Mouse (Mus musculus) myocyte (in vitro differentiated cells): Measurements from ENCODE around the gene Myrip. TPM values are rescaled to one million over a fixed set of nuclear protein-coding genes. Genes with fewer than 3 reads are reported as not detected.

Experiments used
- H3K27me3 ChIP-seq: one replicate; pipeline ENCODE4 v1.6.1; 2011; ENCODE audit not compliant: control insufficient read depth, insufficient read depth, insufficient read length
- H3K36me3 ChIP-seq: one replicate; pipeline ENCODE4 v1.6.1; 2011; ENCODE audit not compliant: control insufficient read depth, insufficient read depth
- H3K4me2 ChIP-seq: one replicate; pipeline ENCODE4 v1.6.1; 2011; ENCODE audit warnings: low read depth, control low read depth
- H3K4me3 ChIP-seq: one replicate; pipeline ENCODE4 v1.5.1; 2011; ENCODE audit warnings: mild to moderate bottlenecking, control low read depth, moderate library complexity
- H3K79me2 ChIP-seq: one replicate; pipeline ENCODE4 v1.6.1; 2011; ENCODE audit not compliant: control insufficient read depth, insufficient read depth
- H3ac ChIP-seq: one replicate; pipeline ENCODE4 v1.6.1; 2011; ENCODE audit not compliant: control insufficient read depth, insufficient read length
- CEBPB ChIP-seq: IDR thresholded peaks from 2 replicates; pipeline ENCODE4 v1.6.1; 2011; ENCODE audit warnings: mild to moderate bottlenecking, moderate library complexity; ENCODE audit not compliant: poor library complexity, insufficient read depth, severe bottlenecking
- E2F4 ChIP-seq: IDR thresholded peaks from one replicate; pipeline ENCODE4 v1.6.1; 2011; ENCODE audit warnings: mild to moderate bottlenecking, control low read depth, moderate library complexity; ENCODE audit not compliant: insufficient read depth
- MAX ChIP-seq: IDR thresholded peaks from one replicate; pipeline ENCODE4 v1.6.1; 2011; ENCODE audit warnings: low read depth, mild to moderate bottlenecking, control low read depth
- MYOD1 ChIP-seq, 3 experiments: IDR thresholded peaks; one replicate each; pipeline ENCODE4 v1.6.1; 2011; ENCODE audit warnings: control low read depth in 2 of 3, low read depth in 2 of 3, mild to moderate bottlenecking in 2 of 3, moderate library complexity in 1 of 3; ENCODE audit not compliant: insufficient read length in 2 of 3, control insufficient read depth in 1 of 3
- MYOG ChIP-seq, 3 experiments: IDR thresholded peaks; one replicate each; pipeline ENCODE4 v1.6.1; 2011; ENCODE audit warnings: control low read depth in 2 of 3, low read depth in 2 of 3, mild to moderate bottlenecking in 2 of 3; ENCODE audit not compliant: insufficient read length in 2 of 3, control insufficient read depth in 1 of 3, insufficient read depth in 1 of 3
- POLR2A ChIP-seq: IDR thresholded peaks from one replicate; pipeline ENCODE4 v1.6.1; 2011; ENCODE audit warnings: low read depth, mild to moderate bottlenecking, control low read depth, moderate library complexity; ENCODE audit not compliant: insufficient read length
- POLR2AphosphoS2 ChIP-seq: IDR thresholded peaks from one replicate; pipeline ENCODE4 v1.6.1; 2011; ENCODE audit warnings: low read depth, control low read depth; ENCODE audit not compliant: insufficient read length
- REST ChIP-seq: IDR thresholded peaks from one replicate; pipeline ENCODE4 v1.6.1; 2011; ENCODE audit warnings: mild to moderate bottlenecking, control low read depth, moderate library complexity; ENCODE audit not compliant: insufficient read depth, insufficient read length
- SRF ChIP-seq: IDR thresholded peaks from one replicate; pipeline ENCODE4 v1.6.1; 2011; ENCODE audit warnings: low read depth; ENCODE audit not compliant: control insufficient read depth, insufficient read length
- TCF12 ChIP-seq: IDR thresholded peaks from one replicate; pipeline ENCODE4 v1.6.1; 2011; ENCODE audit warnings: mild to moderate bottlenecking, control low read depth; ENCODE audit not compliant: poor library complexity, insufficient read depth, severe bottlenecking
- TCF3 ChIP-seq: IDR thresholded peaks from one replicate; pipeline ENCODE4 v1.6.1; 2011; ENCODE audit warnings: low read depth, control low read depth; ENCODE audit not compliant: insufficient read length
- USF1 ChIP-seq: IDR thresholded peaks from one replicate; pipeline ENCODE4 v1.6.1; 2011; ENCODE audit warnings: low read depth, mild to moderate bottlenecking, control low read depth, moderate library complexity
- polyA plus RNA-seq: library from polyadenylated mRNA; unstranded; fragments of >200 nt; fragmentation: generic; extraction: Trizol; gene quantifications from one replicate; pipeline ENCODE4 v1.2.1, GENCODE M21; 2012; ENCODE audit warnings: missing spikeins

Myrip gene
- polyA plus RNA-seq, 1 experiment = 0.17 TPM

- Histone ChIP-seq H3K36me3 (no peaks in the 10 kb centered on the region), H3K27me3 (peaks cover 88% of the 10 kb centered on the region), H3K4me3 (no peak overlapping the region), H3K4me2 (no peak overlapping the region), H3K79me2 (no peaks in the 10 kb centered on the region), H3ac (no peak overlapping the region)
- no peak for TF ChIP-seq POLR2AphosphoS2
- no peak for TF ChIP-seq CEBPB
- no peak for TF ChIP-seq E2F4
- TF ChIP-seq TCF3 = no peak
- TF ChIP-seq REST = no peak
- TF ChIP-seq SRF = no peak
- TF ChIP-seq POLR2A = no peak
- TF ChIP-seq USF1 = no peak
- TF ChIP-seq MYOD1 (IDR thresholded peaks at IDR 0.05; ENCODE audit: control insufficient read depth in 1 of 3, insufficient read length in 2 of 3, low read depth in 2 of 3) = no peak
- no peak for TF ChIP-seq MAX
- no peak for TF ChIP-seq MYOG (IDR thresholded peaks at IDR 0.05; ENCODE audit: control insufficient read depth in 1 of 3, insufficient read depth in 1 of 3, insufficient read length in 2 of 3, low read depth in 2 of 3)
- no peak for TF ChIP-seq TCF12
These were observed 180.3 kb downstream of the Myrip start for GRCm38 (mm10) chr9:120481644-120482043.

- TF ChIP-seq MYOD1 (IDR thresholded peaks at IDR 0.05; ENCODE audit: control insufficient read depth in 1 of 3, insufficient read length in 2 of 3, low read depth in 2 of 3) (no peak), TCF12 (no peak), TCF3 (no peak)
- Histone ChIP-seq H3K36me3 (no peaks in the 10 kb centered on the region), H3K4me2 (no peak overlapping the region), H3K79me2 (no peaks in the 10 kb centered on the region), H3K4me3 (no peak overlapping the region), H3ac (no peak overlapping the region), H3K27me3 (peaks cover 83% of the 10 kb centered on the region)
These were observed 181.1 kb downstream of the Myrip start for GRCm38 (mm10) chr9:120482382-120482781.

- Histone ChIP-seq H3K79me2 (no peaks in the 10 kb centered on the region), H3K4me2 (no peak overlapping the region), H3K36me3 (no peaks in the 10 kb centered on the region), H3K4me3 (no peak overlapping the region), H3ac (no peak overlapping the region), H3K27me3 (peaks cover 76% of the 10 kb centered on the region)
- TF ChIP-seq POLR2AphosphoS2 (no peak), MYOG (IDR thresholded peaks at IDR 0.05; ENCODE audit: control insufficient read depth in 1 of 3, insufficient read depth in 1 of 3, insufficient read length in 2 of 3, low read depth in 2 of 3) (no peak), MYOD1 (IDR thresholded peaks at IDR 0.05; ENCODE audit: control insufficient read depth in 1 of 3, insufficient read length in 2 of 3, low read depth in 2 of 3) (no peak), MAX (no peak), SRF (no peak), POLR2A (no peak), TCF12 (no peak), E2F4 (no peak), USF1 (no peak), TCF3 (no peak)
These were observed 181.8 kb downstream of the Myrip start for GRCm38 (mm10) chr9:120483101-120483500.

GRCm38 (mm10) chr9:120487076-120487475 lies 185.8 kb downstream of the Myrip start:
- Histone ChIP-seq H3ac (no peak overlapping the region), H3K27me3 (peaks cover 46% of the 10 kb centered on the region), H3K79me2 (no peaks in the 10 kb centered on the region), H3K4me2 (no peak overlapping the region), H3K36me3 (no peaks in the 10 kb centered on the region), H3K4me3 (no peak overlapping the region)
- TF ChIP-seq TCF12 (no peak), TCF3 (no peak), POLR2AphosphoS2 (no peak)

- Histone ChIP-seq H3K4me2 (no peak overlapping the region), H3K36me3 (peaks cover 9% of the 10 kb centered on the region), H3K79me2 (peaks cover 12% of the 10 kb centered on the region), H3K4me3 (peak overlapping the region; percentile 73), H3K27me3 (peaks cover 9% of the 10 kb centered on the region), H3ac (no peak overlapping the region)
- TF ChIP-seq POLR2A (no peak), TCF3 (no peak), USF1 (no peak), MYOG (IDR thresholded peaks at IDR 0.05; ENCODE audit: control insufficient read depth in 1 of 3, insufficient read depth in 1 of 3, insufficient read length in 2 of 3, low read depth in 2 of 3) (no peak), POLR2AphosphoS2 (no peak), SRF (no peak), MYOD1 (IDR thresholded peaks at IDR 0.05; ENCODE audit: control insufficient read depth in 1 of 3, insufficient read length in 2 of 3, low read depth in 2 of 3) (no peak), TCF12 (no peak), CEBPB (no peak), E2F4 (no peak), MAX (no peak), REST (no peak)
These were observed 190.2 kb downstream of the Myrip start for GRCm38 (mm10) chr9:120491509-120491908.
